Mouse (Mus musculus) liver, embryonic 14.5 days (tissue): Measurements from ENCODE around the gene Igflr1. TPM values are rescaled to one million over a fixed set of nuclear protein-coding genes. Genes with fewer than 3 reads are reported as not detected.

ENCODE experiments used
- ATAC-seq: fragments of 200-750 bp; cut with Nextera tagmentation; 2 replicates; pipeline ENCODE4 v1.8.0; 2017; ENCODE audit warnings: moderate number of reproducible peaks, mild to moderate bottlenecking, moderate library complexity; ENCODE audit not compliant: insufficient read depth
- DNase-seq, 3 experiments: peaks; one replicate each; pipeline ENCODE4 v3.0.0-alpha.2; 2012 to 2013; ENCODE audit warnings: low read depth in 3 of 3, low spot score in 3 of 3
- H3K27ac ChIP-seq: fragments of 300-500 bp; sonication (generic); 2 replicates; pipeline ENCODE4 v1.5.1; 2014; ENCODE audit warnings: moderate library complexity, mild to moderate bottlenecking, control low read depth, inconsistent platforms
- H3K27me3 ChIP-seq: fragments of 300-500 bp; sonication (generic); 2 replicates; pipeline ENCODE4 v1.6.1; 2014; ENCODE audit warnings: mild to moderate bottlenecking, low read length, moderate library complexity; ENCODE audit not compliant: control insufficient read depth, insufficient read depth
- H3K36me3 ChIP-seq: fragments of 300-500 bp; sonication (generic); replicated peaks from 2 replicates; pipeline ENCODE4 v1.6.1; 2014; ENCODE audit warnings: low read depth; ENCODE audit not compliant: control insufficient read depth, insufficient read depth
- H3K4me1 ChIP-seq, 2 experiments: fragments of 200-500 bp in 1 of 2; fragments of 300-500 bp in 1 of 2; sonication (generic) in 1 of 2; replicated peaks; 2 replicates each; pipeline ENCODE4 v1.6.1; 2012 to 2014; ENCODE audit warnings: antibody characterized with exemption in 1 of 2, inconsistent platforms in 1 of 2, low read length in 1 of 2; ENCODE audit not compliant: control insufficient read depth in 2 of 2, insufficient read depth in 2 of 2
- H3K4me2 ChIP-seq: fragments of 300-500 bp; sonication (generic); 2 replicates; pipeline ENCODE4 v1.6.1; 2014; ENCODE audit warnings: low read depth, mild to moderate bottlenecking, control low read depth, moderate library complexity
- H3K4me3 ChIP-seq, 2 experiments: fragments of 200-500 bp in 1 of 2; fragments of 300-500 bp in 1 of 2; sonication (generic) in 1 of 2; 2 replicates each; pipeline ENCODE4 v1.5.1; 2012 to 2014; ENCODE audit warnings: low read depth in 2 of 2, low read length in 2 of 2, mild to moderate bottlenecking in 2 of 2, control low read depth in 1 of 2, inconsistent platforms in 1 of 2, moderate library complexity in 1 of 2; ENCODE audit not compliant: insufficient read depth in 1 of 2
- H3K9ac ChIP-seq: fragments of 300-500 bp; sonication (generic); replicated peaks from 2 replicates; pipeline ENCODE4 v1.6.1; 2014; ENCODE audit warnings: mild to moderate bottlenecking, control low read depth, moderate library complexity
- H3K9me3 ChIP-seq: fragments of 300-500 bp; sonication (generic); 2 replicates; pipeline ENCODE4 v1.6.1; 2016; ENCODE audit warnings: low read length, mixed read lengths; ENCODE audit not compliant: control insufficient read depth
- CTCF ChIP-seq: IDR thresholded peaks from 2 replicates; pipeline ENCODE4 v1.5.1; 2016; ENCODE audit warnings: antibody characterized with exemption, low read depth, control low read depth
- EP300 ChIP-seq: IDR thresholded peaks from 2 replicates; pipeline ENCODE4 v1.6.1; 2016; ENCODE audit warnings: antibody characterized with exemption, low read depth
- WGBS: fragments of 180-500 bp; shearing (Covaris S2); extraction: QIAGEN DNeasy Blood & Tissue Kit; methylation state at CpG from one replicate; pipeline ENCODE4 v1.1.7; 2014; ENCODE audit not compliant: insufficient replicate concordance; 5-methylcytosine and 5-hydroxymethylcytosine counted together
- polyA plus RNA-seq, 2 experiments: library from polyadenylated mRNA; depleted of rRNA in 1 of 2; stranded (reverse) in 1 of 2; unstranded in 1 of 2; fragments of >200 nt; fragmentation: Nextera tagmentation in 1 of 2; extraction: Ambion mirVana in 1 of 2; gene quantifications; 2 replicates each; pipeline versions ENCODE4 v1.2.1 to v1.2.3; 2012 to 2014

Igflr1 gene
- polyA plus RNA-seq, 2 experiments: 1.2 to 1.5 TPM

GRCm38 (mm10) chr7:30524487-30524886 is 40.7 kb upstream of the Igflr1 start:
- ATAC-seq (no peak), DNase-seq (no peak)
- Histone ChIP-seq H3K27ac (no peak overlapping the region), H3K9ac (no peak overlapping the region), H3K4me3 (no peak overlapping the region), H3K9me3 (no peaks in the 10 kb centered on the region), H3K4me1 (no peaks in the 10 kb centered on the region), H3K36me3 (peaks cover 3% of the 10 kb centered on the region; the same call in 1 of the 2 replicates), H3K4me2 (no peak overlapping the region), H3K27me3 (no peaks in the 10 kb centered on the region)
- TF ChIP-seq CTCF: no peak
- no peak for TF ChIP-seq EP300
- WGBS: 74% methylated on average over 6 of the region's 6 CpGs

- Histone ChIP-seq H3K4me2 (no peak overlapping the region), H3K36me3 (peaks cover 7% of the 10 kb centered on the region), H3K27me3 (no peaks in the 10 kb centered on the region), H3K9me3 (no peaks in the 10 kb centered on the region), H3K4me3 (no peak overlapping the region), H3K4me1 (no peaks in the 10 kb centered on the region), H3K27ac (no peak overlapping the region), H3K9ac (no peak overlapping the region)
- ATAC-seq (no peak), DNase-seq (no peak)
- no peak for TF ChIP-seq CTCF
- TF ChIP-seq EP300: no peak
- 52% methylated on average over 10 of the region's 10 CpGs for WGBS
Observed at GRCm38 (mm10) chr7:30525954-30526353, 39.3 kb upstream of the Igflr1 start.

GRCm38 (mm10) chr7:30526399-30526798 is 38.8 kb upstream of the Igflr1 start:
- Histone ChIP-seq H3K4me2 (no peak overlapping the region), H3K9me3 (no peaks in the 10 kb centered on the region), H3K27ac (no peak overlapping the region), H3K27me3 (no peaks in the 10 kb centered on the region), H3K4me1 (no peaks in the 10 kb centered on the region), H3K9ac (no peak overlapping the region), H3K36me3 (peaks cover 7% of the 10 kb centered on the region), H3K4me3 (no peak overlapping the region)
- WGBS: 61% methylated on average over 17 of the region's 17 CpGs
- no peak for TF ChIP-seq CTCF
- no peak for TF ChIP-seq EP300
- DNase-seq (no peak), ATAC-seq (no peak)

- no peak for ATAC-seq
Observed at GRCm38 (mm10) chr7:30526981-30527380, 38.2 kb upstream of the Igflr1 start.

GRCm38 (mm10) chr7:30531291-30531815 is 33.9 kb upstream of the Igflr1 start:
- Histone ChIP-seq H3K27me3 (no peaks in the 10 kb centered on the region), H3K4me3 (no peak overlapping the region), H3K27ac (no peak overlapping the region), H3K9me3 (no peaks in the 10 kb centered on the region), H3K9ac (no peak overlapping the region), H3K36me3 (peaks cover 7% of the 10 kb centered on the region), H3K4me2 (no peak overlapping the region), H3K4me1 (peaks cover 6 to 11% of the 10 kb centered on the region in 2 experiments)
- no peak for ATAC-seq
- TF ChIP-seq EP300 (no peak), CTCF (no peak)
- DNase-seq: no peak
- 71% methylated on average over 9 of the region's 9 CpGs for WGBS

More at GRCm38 (mm10) chr7:30526981-30527380, 38.2 kb upstream of the Igflr1 start:
- H3K9me3 ChIP-seq: no peaks in the 10 kb centered on the region
- no peak for DNase-seq
- WGBS: 74% methylated on average over 14 of the region's 14 CpGs
- no peaks in the 10 kb centered on the region for H3K4me1 ChIP-seq
- H3K27ac ChIP-seq: no peak overlapping the region
- no peak overlapping the region for H3K4me2 ChIP-seq
- peaks cover 7% of the 10 kb centered on the region for H3K36me3 ChIP-seq
- H3K27me3 ChIP-seq: no peaks in the 10 kb centered on the region
- H3K9ac ChIP-seq: no peak overlapping the region
- no peak overlapping the region for H3K4me3 ChIP-seq
- TF ChIP-seq CTCF (no peak), EP300 (no peak)
